Mouse (Mus musculus) cortical plate, adult 2 months (tissue): ENCODE results near the gene Htr6.

Source experiments
- CTCF ChIP-seq: fragments of 200-500 bp; IDR thresholded peaks from 2 replicates; pipeline ENCODE4 v1.5.1; 2011; ENCODE audit warnings: mild to moderate bottlenecking, control low read depth, low read length; ENCODE audit not compliant: insufficient read depth; ENCODE audit errors: extremely low read depth
- POLR2A ChIP-seq: fragments of 200-500 bp; IDR thresholded peaks from 2 replicates; pipeline ENCODE4 v1.6.1; 2011; ENCODE audit warnings: mild to moderate bottlenecking, low read length, control low read depth; ENCODE audit not compliant: insufficient read depth; ENCODE audit errors: extremely low read depth

GRCm38 (mm10) chr4:139034942-139035341 lies 40.4 kb downstream of the Htr6 start:
- TF ChIP-seq CTCF = no peak
- no peak for TF ChIP-seq POLR2A
